Mouse (Mus musculus): ENCODE data around the gene Rnf224.

GRCm38 (mm10) chr2:25227406-25227805, 9.2 kb downstream of the Rnf224 start:
- TF ChIP-seq CTCF (IDR thresholded peaks at IDR 0.05; ENCODE audit: low read depth) (no peak), EP300 (IDR thresholded peaks at IDR 0.05; ENCODE audit: low read depth) (no peak)

Measured in liver, embryonic 14.5 days (tissue).